Mouse (Mus musculus): ENCODE data around the gene Tedc1.

GRCm38 (mm10) chr12:113114141-113114540 is 42.1 kb upstream of the Tedc1 start:
- TF ChIP-seq GATA1 (IDR thresholded peaks at IDR 0.05; ENCODE audit: borderline replicate concordance, low read length) = no peak
- no peak for TF ChIP-seq FLI1 (IDR thresholded peaks at IDR 0.05; ENCODE audit: low read length)

All from megakaryocyte, embryonic 14.5 days (primary cell).